Mouse (Mus musculus): ENCODE measurements around the gene Gm4787.
"Not testable (repeated sequence)": the region's sequence is repeated elsewhere in the genome, so short reads cannot be mapped to it uniquely, and the experiment has no call there.

Gm4787 gene

GRCm38 (mm10) chr12:81379364-81379763 is at the start of gene Gm4787:
TSS of gene Gm4787 (minus strand) at chr12:81379464.
- not testable (repeated sequence) for DNase-seq

- no peak for DNase-seq
These were observed 42.6 kb upstream of the Gm4787 start, which contains the start of gene Adam4 for GRCm38 (mm10) chr12:81421846-81422245. TSS of gene Adam4 (minus strand) at chr12:81421946.

GRCm38 (mm10) chr12:81413211-81413610 is 33.9 kb upstream of the Gm4787 start:
- DNase-seq, result no peak

GRCm38 (mm10) chr12:81408966-81409365 is 29.7 kb upstream of the Gm4787 start:
- no peak for DNase-seq

- peak; percentile 71 for DNase-seq
These were observed 22.9 kb upstream of the Gm4787 start for GRCm38 (mm10) chr12:81402187-81402586.

- DNase-seq, result no peak
These were observed 45.4 kb downstream of the Gm4787 start for GRCm38 (mm10) chr12:81333841-81334240.

GRCm38 (mm10) chr12:81332875-81333421 is 46.3 kb downstream of the Gm4787 start, which contains the start of gene Slc8a3:
TSS of gene Slc8a3 (minus strand) at chr12:81333180.
- DNase-seq, result peak; percentile 8

GRCm38 (mm10) chr12:81331937-81332874 is 47.1 kb downstream of the Gm4787 start:
- peak; percentile 4 for DNase-seq

GRCm38 (mm10) chr12:81331046-81331638 is 48.1 kb downstream of the Gm4787 start:
- DNase-seq, result no peak

Measured in lung, postnatal 14 days (tissue).